7 mouse cellular contexts compared by ENCODE assay signal in the genomic region with DNA sequence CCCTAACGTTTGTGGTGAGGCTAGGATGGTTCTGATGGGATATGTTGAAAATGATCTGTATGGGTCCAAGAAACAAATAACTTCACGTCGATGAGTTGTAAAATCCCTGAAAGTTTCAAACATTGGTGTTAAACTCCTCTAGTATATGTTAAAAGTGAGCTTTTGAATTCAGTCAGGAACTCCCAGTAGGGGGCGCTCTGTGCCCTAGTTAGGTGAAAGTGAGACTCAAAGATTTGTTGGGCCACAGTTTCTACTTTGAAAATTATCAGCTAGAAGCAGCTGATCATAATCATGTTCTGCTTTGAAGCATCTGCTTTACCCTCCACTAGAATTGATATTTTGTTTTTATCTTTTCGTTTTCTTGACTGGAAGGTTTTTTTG.
DNase-seq lines count a peak whose midpoint lies in the region; ATAC-seq and TF ChIP-seq lines count a peak whose summit lies in the region.

No protein-coding gene starts in this region.

- H3K4me1 ChIP-seq in neural tube, embryonic 15.5 days = no peaks in the 10 kb centered on the region
- no peaks in the 10 kb centered on the region for H3K4me1 ChIP-seq in liver, postnatal 0 days (ENCODE audit: insufficient read depth)

- DNase-seq in neural tube, embryonic 10.5 days (ENCODE audit: extremely low spot score, low spot score) = peak; percentile 43
- DNase-seq in WW6 (ENCODE audit: low read depth, low spot score) = peak; percentile 58
- DNase-seq in cerebellum, postnatal 25 days = peak; percentile 60 to 75
- DNase-seq in heart, postnatal 36 days = peak; percentile 64 to 78
- DNase-seq in liver, postnatal 0 days = peak; percentile 78
- peak; percentile 26 to 45 for DNase-seq in spleen, postnatal 36 days (ENCODE audit: low spot score in 2 of 2)

- TF ChIP-seq EP300 in liver, postnatal 0 days (IDR thresholded peaks at IDR 0.05; ENCODE audit: low read depth) = no peak

- intact Hi-C loops in heart, postnatal 36 days (cut with DNase I) = no loop called here

- no peak overlapping the region for H3K9ac ChIP-seq in neural tube, embryonic 15.5 days (replicated peaks)
- no peak overlapping the region for H3K9ac ChIP-seq in liver, postnatal 0 days (replicated peaks)

- 41% methylated on average over 5 of the region's 5 CpGs for WGBS in neural tube, embryonic 15.5 days
- 38% methylated on average over 5 of the region's 5 CpGs for WGBS in liver, postnatal 0 days (ENCODE audit: insufficient replicate concordance)

- H3K9me3 ChIP-seq in neural tube, embryonic 15.5 days (replicated peaks) = peaks cover 23% of the 10 kb centered on the region
- H3K9me3 ChIP-seq in liver, postnatal 0 days (ENCODE audit: low read length) = peaks cover 13% of the 10 kb centered on the region

- TF ChIP-seq CTCF in liver, postnatal 0 days (IDR thresholded peaks at IDR 0.05; ENCODE audit: low read depth) = peak; percentile 66

- no peaks in the 10 kb centered on the region for H3K36me3 ChIP-seq in neural tube, embryonic 15.5 days
- no peaks in the 10 kb centered on the region for H3K36me3 ChIP-seq in liver, postnatal 0 days (replicated peaks; ENCODE audit: insufficient read depth, low read length)

- no peak for ATAC-seq in neural tube, embryonic 15.5 days (ENCODE audit: low FRiP score)
- ATAC-seq in liver, postnatal 0 days = no peak

- H3K4me3 ChIP-seq in neural tube, embryonic 15.5 days (replicated peaks) = no peak overlapping the region
- H3K4me3 ChIP-seq in liver, postnatal 0 days (ENCODE audit: low read depth, low read length) = no peak overlapping the region

- H3K27me3 ChIP-seq in neural tube, embryonic 15.5 days (replicated peaks) = no peaks in the 10 kb centered on the region
- H3K27me3 ChIP-seq in liver, postnatal 0 days (ENCODE audit: insufficient read depth, low read length) = no peaks in the 10 kb centered on the region

- no peak overlapping the region for H3K4me2 ChIP-seq in neural tube, embryonic 15.5 days
- H3K4me2 ChIP-seq in liver, postnatal 0 days (ENCODE audit: low read depth, low read length) = no peak overlapping the region

- H3K27ac ChIP-seq in neural tube, embryonic 15.5 days (replicated peaks) = no peak overlapping the region
- no peak overlapping the region for H3K27ac ChIP-seq in liver, postnatal 0 days (ENCODE audit: low read depth)
